Mouse (Mus musculus) CH12.LX (cell line): Measurements from ENCODE around the gene Lamp5. TPM values are rescaled to one million over a fixed set of nuclear protein-coding genes. Genes with fewer than 3 reads are reported as not detected.

ENCODE experiments used
- DNase-seq: peaks from one replicate; pipeline ENCODE4 v3.0.0-alpha.2; 2013; ENCODE audit errors: extremely low read depth
- H3K27ac ChIP-seq: 2 replicates; pipeline ENCODE4 v1.5.1; 2012; ENCODE audit warnings: low read depth, mild to moderate bottlenecking, control low read depth, moderate library complexity; ENCODE audit not compliant: insufficient read depth
- H3K27me3 ChIP-seq: replicated peaks from 2 replicates; pipeline ENCODE3; 2012; ENCODE audit warnings: inconsistent platforms
- H3K36me3 ChIP-seq, 2 experiments: replicated peaks in 1 of 2; 2 replicates each; pipeline versions ENCODE3 to v1.6.1; 2012; ENCODE audit warnings: inconsistent platforms in 1 of 2, low read length in 1 of 2, mild to moderate bottlenecking in 1 of 2, mixed read lengths in 1 of 2, moderate library complexity in 1 of 2; ENCODE audit not compliant: control insufficient read depth in 1 of 2, insufficient read depth in 1 of 2
- H3K4me1 ChIP-seq, 2 experiments: 2 replicates each; pipeline ENCODE4 v1.6.1; 2012; ENCODE audit warnings: inconsistent platforms in 1 of 2, moderate library complexity in 1 of 2; ENCODE audit not compliant: insufficient read depth in 2 of 2, control insufficient read depth in 1 of 2
- H3K4me2 ChIP-seq: 2 replicates; pipeline ENCODE4 v1.6.1; 2012; ENCODE audit warnings: low read depth, mild to moderate bottlenecking, control low read depth; ENCODE audit not compliant: poor library complexity, insufficient read depth, severe bottlenecking
- H3K4me3 ChIP-seq, 3 experiments: fragments of 150-350 bp in 1 of 3; sonication (generic) in 1 of 3; replicated peaks in 1 of 3; 2 replicates each; pipeline versions ENCODE3 to v1.5.1; 2011 to 2012; ENCODE audit warnings: low read depth in 2 of 3, low read length in 2 of 3, mild to moderate bottlenecking in 2 of 3, moderate library complexity in 2 of 3, control low read depth in 1 of 3, improper control_type of control experiment in 1 of 3, inconsistent platforms in 1 of 3, mixed read lengths in 1 of 3; ENCODE audit not compliant: poor library complexity in 1 of 3
- H3K79me2 ChIP-seq: replicated peaks from 2 replicates; pipeline ENCODE4 v1.6.1; 2012; ENCODE audit warnings: mild to moderate bottlenecking, moderate library complexity; ENCODE audit not compliant: control insufficient read depth, poor library complexity, insufficient read depth, severe bottlenecking; ENCODE audit errors: extremely low read depth
- H3K9ac ChIP-seq: 2 replicates; pipeline ENCODE4 v1.6.1; 2012; ENCODE audit warnings: low read depth, mild to moderate bottlenecking, control low read depth, moderate library complexity; ENCODE audit not compliant: insufficient read depth
- H3K9me3 ChIP-seq: replicated peaks from 2 replicates; pipeline ENCODE3; 2012; ENCODE audit warnings: low read length, inconsistent platforms, mixed read lengths
- CHD1 ChIP-seq: IDR thresholded peaks from 2 replicates; pipeline ENCODE4 v1.6.1; 2012; ENCODE audit warnings: low read depth, low read length, improper control_type of control experiment, inconsistent platforms
- CHD2 ChIP-seq: IDR thresholded peaks from 2 replicates; pipeline ENCODE4 v1.6.1; 2011; ENCODE audit warnings: low read length, improper control_type of control experiment
- CTCF ChIP-seq, 2 experiments: IDR thresholded peaks in 1 of 2; conservative IDR thresholded peaks in 1 of 2; 2 replicates each; pipeline ENCODE4 v1.5.1; 2011 to 2012; ENCODE audit warnings: low read depth in 2 of 2, low read length in 2 of 2, improper control_type of control experiment in 1 of 2, inconsistent platforms in 1 of 2, mild to moderate bottlenecking in 1 of 2, moderate library complexity in 1 of 2
- ELF1 ChIP-seq: IDR thresholded peaks from 2 replicates; pipeline ENCODE4 v1.6.1; 2014; ENCODE audit warnings: low read depth, mild to moderate bottlenecking, inconsistent platforms, low read length, improper control_type of control experiment
- EP300 ChIP-seq: IDR thresholded peaks from 2 replicates; pipeline ENCODE4 v1.6.1; 2011; ENCODE audit warnings: low read length, improper control_type of control experiment
- ETS1 ChIP-seq: conservative IDR thresholded peaks from 2 replicates; pipeline ENCODE4 v1.6.1; 2012; ENCODE audit warnings: low read depth, mild to moderate bottlenecking, inconsistent platforms, low read length, improper control_type of control experiment, moderate library complexity
- JUN ChIP-seq: IDR thresholded peaks from 2 replicates; pipeline ENCODE4 v1.6.1; 2011; ENCODE audit warnings: low read depth, mild to moderate bottlenecking, low read length, improper control_type of control experiment, moderate library complexity; ENCODE audit not compliant: insufficient read depth
- JUND ChIP-seq: conservative IDR thresholded peaks from 2 replicates; pipeline ENCODE4 v1.6.1; 2011; ENCODE audit warnings: low read depth, low read length, improper control_type of control experiment
- MAZ ChIP-seq: IDR thresholded peaks from 2 replicates; pipeline ENCODE4 v1.6.1; 2012; ENCODE audit warnings: low read depth, mild to moderate bottlenecking, inconsistent platforms, low read length, improper control_type of control experiment, moderate library complexity
- MXI1 ChIP-seq: IDR thresholded peaks from 2 replicates; pipeline ENCODE4 v1.6.1; 2011; ENCODE audit warnings: mild to moderate bottlenecking, low read depth, low read length, improper control_type of control experiment
- MYC ChIP-seq: IDR thresholded peaks from 2 replicates; pipeline ENCODE4 v1.6.1; 2011; ENCODE audit warnings: low read depth, mild to moderate bottlenecking, improper control_type of control experiment, low read length
- NRF1 ChIP-seq: IDR thresholded peaks from 2 replicates; pipeline ENCODE4 v1.6.1; 2014; ENCODE audit warnings: low read depth, mild to moderate bottlenecking, inconsistent platforms, low read length, improper control_type of control experiment, moderate library complexity
- PAX5 ChIP-seq: IDR thresholded peaks from 2 replicates; pipeline ENCODE4 v1.6.1; 2012; ENCODE audit warnings: low read length, inconsistent platforms, mixed read lengths
- POLR2AphosphoS2 ChIP-seq: IDR thresholded peaks from 2 replicates; pipeline ENCODE4 v1.6.1; 2011; ENCODE audit warnings: low read depth, low read length, improper control_type of control experiment
- RAD21 ChIP-seq: IDR thresholded peaks from 2 replicates; pipeline ENCODE4 v1.6.1; 2011; ENCODE audit warnings: low read depth, mild to moderate bottlenecking, low read length, improper control_type of control experiment, moderate library complexity
- SIN3A ChIP-seq: IDR thresholded peaks from 2 replicates; pipeline ENCODE4 v1.6.1; 2012; ENCODE audit warnings: low read length, improper control_type of control experiment, inconsistent platforms
- TBP ChIP-seq: conservative IDR thresholded peaks from 2 replicates; pipeline ENCODE4 v1.6.1; 2011; ENCODE audit warnings: low read depth, low read length, improper control_type of control experiment
- TCF12 ChIP-seq: IDR thresholded peaks from 2 replicates; pipeline ENCODE4 v1.6.1; 2014; ENCODE audit warnings: low read depth, mild to moderate bottlenecking, inconsistent platforms, low read length, improper control_type of control experiment
- USF2 ChIP-seq: conservative IDR thresholded peaks from 2 replicates; pipeline ENCODE4 v1.6.1; 2011; ENCODE audit warnings: low read depth, low read length, improper control_type of control experiment
- ZC3H11A ChIP-seq: IDR thresholded peaks from 2 replicates; pipeline ENCODE4 v1.6.1; 2012; ENCODE audit warnings: low read depth, mild to moderate bottlenecking, inconsistent platforms, low read length, improper control_type of control experiment
- ZKSCAN1 ChIP-seq: IDR thresholded peaks from 2 replicates; pipeline ENCODE4 v1.6.1; 2012; ENCODE audit warnings: low read depth, inconsistent platforms, low read length, improper control_type of control experiment, borderline replicate concordance
- ZMIZ1 ChIP-seq: IDR thresholded peaks from 2 replicates; pipeline ENCODE4 v1.6.1; 2012; ENCODE audit warnings: low read depth, mild to moderate bottlenecking, inconsistent platforms, low read length, improper control_type of control experiment
- ZNF384 ChIP-seq: IDR thresholded peaks from 2 replicates; pipeline ENCODE4 v1.6.1; 2012; ENCODE audit warnings: low read depth, low read length, improper control_type of control experiment, inconsistent platforms
- dilution Hi-C: fragments of 300-500 bp; cut with MboI; formaldehyde crosslinking; loops from 2 replicates; pipeline ENCODE4 v1.14.3; 2020; ENCODE audit warnings: low sequenced_read_pairs; ENCODE audit not compliant: extremely low pct_unique_long_range_greater_than_20kb, extremely low pct_ligation_motif_present
- in situ Hi-C: fragments of 300-500 bp; cut with MboI; formaldehyde crosslinking; loops from 3 replicates; pipeline ENCODE4 v1.14.3; 2019; ENCODE audit warnings: low sequenced_read_pairs, low pct_ligation_motif_present, low pct_unique_long_range_greater_than_20kb, mixed read lengths
- polyA plus RNA-seq: library from polyadenylated mRNA; unstranded; fragments of >175 nt; gene quantifications from 2 replicates; pipeline ENCODE4 v1.2.1, GENCODE M21; 2012; ENCODE audit warnings: low read depth; ENCODE audit not compliant: insufficient read length
- total RNA-seq, 2 experiments: library from RNA; depleted of rRNA; stranded (reverse); fragments of 300-350 nt in 1 of 2; fragments of >200 nt in 1 of 2; gene quantifications; 2 replicates each; pipeline ENCODE4 v1.2.3; 2012 to 2014

Lamp5 gene
- total and polyA plus RNA-seq, 3 experiments, result not detected

DNA sequence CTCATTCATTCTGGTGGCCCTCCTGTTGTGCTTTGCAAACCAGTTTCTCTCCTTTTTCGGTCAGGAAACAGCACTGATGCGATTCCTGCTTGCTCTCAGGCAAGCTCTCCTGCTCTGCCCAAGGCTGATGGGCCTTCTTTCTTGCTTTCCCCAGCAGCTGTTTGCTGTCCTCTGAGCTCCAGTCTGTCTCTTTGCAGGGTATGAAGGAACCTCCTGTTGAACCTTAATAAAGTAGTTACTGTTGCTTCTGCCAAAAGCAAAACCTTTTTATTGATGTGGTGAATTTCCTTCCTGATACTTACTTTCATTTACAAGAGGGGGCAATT, 57.0 kb downstream of the Lamp5 start:
- Histone ChIP-seq H3K4me1 (no peaks in the 10 kb centered on the region), H3K27me3 (no peaks in the 10 kb centered on the region), H3K4me3 (no peak overlapping the region), H3K36me3 (no peaks in the 10 kb centered on the region), H3K4me2 (no peak overlapping the region), H3K9ac (no peak overlapping the region), H3K9me3 (peaks cover 51% of the 10 kb centered on the region), H3K27ac (no peak overlapping the region), H3K79me2 (no peaks in the 10 kb centered on the region)
- no peak for DNase-seq
- dilution Hi-C loops (no loop called here), in situ Hi-C loops (no loop called here)
- TF ChIP-seq MXI1 (no peak), CHD1 (no peak)

DNA sequence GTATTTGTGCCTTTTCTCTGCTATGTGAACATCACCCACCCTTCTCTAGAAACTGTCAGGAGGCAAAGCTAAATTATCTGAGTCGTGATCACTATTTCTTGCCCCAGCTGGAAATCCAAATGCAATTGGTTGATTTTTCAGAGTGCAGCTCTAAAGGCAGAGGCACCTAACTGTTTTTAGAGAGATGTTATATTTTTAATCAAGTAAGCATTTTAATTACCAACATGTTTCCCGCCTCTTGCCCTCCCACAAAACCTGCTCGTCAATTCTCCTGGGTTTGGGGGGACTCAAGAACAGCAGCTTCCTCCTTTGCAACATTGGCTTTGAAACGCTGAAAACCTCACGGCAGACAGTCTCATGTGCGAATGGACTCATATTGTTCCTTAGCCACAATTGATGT, 61.3 kb downstream of the Lamp5 start:
- in situ Hi-C loops, result no loop called here

DNA sequence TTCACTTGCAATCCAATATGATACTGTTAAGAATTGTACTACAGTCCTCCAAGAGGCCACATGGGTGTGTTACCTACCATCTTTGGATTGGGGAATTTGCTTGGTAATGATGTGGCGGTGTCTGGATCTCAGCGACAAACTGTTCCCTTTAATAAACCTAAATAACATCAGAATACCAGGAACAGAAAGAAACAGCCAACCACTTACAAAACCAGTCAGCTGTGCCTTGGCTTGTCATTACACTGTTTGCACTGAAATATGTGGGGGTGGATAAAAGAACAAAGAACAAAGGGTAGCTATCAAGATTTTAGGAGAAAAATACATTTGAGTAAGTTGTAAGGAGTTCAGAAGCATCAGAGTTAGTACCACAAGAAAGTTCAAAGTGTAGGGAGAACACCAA, 66.0 kb downstream of the Lamp5 start:
- dilution Hi-C loops, result no loop called here
- in situ Hi-C loops, result no loop called here
- TF ChIP-seq SIN3A, result no peak
- no peak for TF ChIP-seq POLR2AphosphoS2
- no peak for TF ChIP-seq ZNF384
- no peak for TF ChIP-seq CHD1
- TF ChIP-seq ELF1, result no peak
- TF ChIP-seq USF2, result no peak
- TF ChIP-seq JUND, result no peak
- no peak for TF ChIP-seq MAZ
- TF ChIP-seq ZMIZ1, result no peak
- TF ChIP-seq ETS1, result no peak
- no peak for TF ChIP-seq MYC
- no peak for TF ChIP-seq PAX5
- TF ChIP-seq CHD2, result no peak
- no peak for TF ChIP-seq TCF12
- TF ChIP-seq JUN, result no peak
- TF ChIP-seq MXI1, result no peak
- no peak for TF ChIP-seq ZC3H11A
- no peak for TF ChIP-seq RAD21
- TF ChIP-seq NRF1, result no peak
- Histone ChIP-seq H3K27ac (no peak overlapping the region), H3K4me2 (no peak overlapping the region), H3K4me3 (no peak overlapping the region), H3K9me3 (peaks cover 49% of the 10 kb centered on the region), H3K4me1 (no peaks in the 10 kb centered on the region), H3K9ac (no peak overlapping the region), H3K36me3 (no peaks in the 10 kb centered on the region), H3K27me3 (no peaks in the 10 kb centered on the region), H3K79me2 (no peaks in the 10 kb centered on the region)
- DNase-seq, result no peak

More for the DNA sequence above, 61.3 kb downstream of the Lamp5 start:
- no peak overlapping the region for H3K9ac ChIP-seq
- H3K4me1 ChIP-seq, result no peaks in the 10 kb centered on the region
- H3K27me3 ChIP-seq, result no peaks in the 10 kb centered on the region
- no peak for DNase-seq
- H3K4me2 ChIP-seq, result no peak overlapping the region
- H3K79me2 ChIP-seq, result no peaks in the 10 kb centered on the region
- H3K4me3 ChIP-seq, result no peak overlapping the region
- H3K36me3 ChIP-seq, result no peaks in the 10 kb centered on the region
- TF ChIP-seq ZNF384 (no peak), MXI1 (no peak), EP300 (no peak), TBP (no peak), TCF12 (no peak), CTCF (conservative IDR thresholded peaks at IDR 0.05 in 1 of 2, IDR thresholded peaks at IDR 0.05 in 1 of 2; ENCODE audit: low read depth in 2 of 2, low read length in 2 of 2) (no peak), ZMIZ1 (no peak), ZKSCAN1 (no peak)
- dilution Hi-C loops, result no loop called here
- peaks cover 58% of the 10 kb centered on the region for H3K9me3 ChIP-seq
- H3K27ac ChIP-seq, result no peak overlapping the region
